Mouse (Mus musculus) testis, adult 2 months (tissue): Measurements from ENCODE around the gene Cope. TPM values are rescaled to one million over a fixed set of nuclear protein-coding genes. Genes with fewer than 3 reads are reported as not detected.

ENCODE experiments used
- H3K27ac ChIP-seq: fragments of 200-500 bp; 2 replicates; pipeline ENCODE4 v1.5.1; 2012; ENCODE audit warnings: low read depth, low read length; ENCODE audit not compliant: control insufficient read depth, insufficient read depth
- H3K27me3 ChIP-seq: fragments of 200-500 bp; 2 replicates; pipeline ENCODE4 v1.6.1; 2012; ENCODE audit warnings: mild to moderate bottlenecking, low read length, moderate library complexity; ENCODE audit not compliant: control insufficient read depth, insufficient read depth
- H3K36me3 ChIP-seq: fragments of 200-500 bp; 2 replicates; pipeline ENCODE4 v1.6.1; 2012; ENCODE audit warnings: mild to moderate bottlenecking, low read length; ENCODE audit not compliant: control insufficient read depth, insufficient read depth
- H3K4me1 ChIP-seq: fragments of 200-500 bp; 2 replicates; pipeline ENCODE4 v1.6.1; 2012; ENCODE audit warnings: low read length; ENCODE audit not compliant: control insufficient read depth, insufficient read depth
- H3K4me3 ChIP-seq: fragments of 200-500 bp; 2 replicates; pipeline ENCODE4 v1.5.1; 2012; ENCODE audit warnings: low read depth, mild to moderate bottlenecking, low read length, moderate library complexity, mixed read lengths; ENCODE audit not compliant: control insufficient read depth
- CTCF ChIP-seq: fragments of 200-500 bp; IDR thresholded peaks from 2 replicates; pipeline ENCODE4 v1.5.1; 2012; ENCODE audit warnings: low read depth, mild to moderate bottlenecking, inconsistent platforms, low read length, moderate library complexity; ENCODE audit not compliant: control insufficient read depth, insufficient read depth, insufficient replicate concordance
- POLR2A ChIP-seq: fragments of 200-500 bp; IDR thresholded peaks from 2 replicates; pipeline ENCODE4 v1.6.1; 2012; ENCODE audit warnings: low read depth, mild to moderate bottlenecking, inconsistent platforms, low read length, moderate library complexity; ENCODE audit not compliant: control insufficient read depth
- polyA plus RNA-seq: library from polyadenylated mRNA; depleted of rRNA; stranded (reverse); fragments of >200 nt; gene quantifications from 2 replicates; pipeline ENCODE4 v1.2.3, GENCODE M21; 2012; rRNA removed

Gene Cope
- polyA plus RNA-seq, 1 experiment: 102 TPM

- peak within 1 kb of the TSS; percentile 99 for H3K4me3 ChIP-seq
- no peaks in the 10 kb centered on the region; the same call in 1 of the 2 replicates for H3K36me3 ChIP-seq
- peak; percentile 99 for TF ChIP-seq POLR2A
- TF ChIP-seq CTCF: no peak
- H3K27me3 ChIP-seq: no peaks in the 10 kb centered on the region
- H3K4me1 ChIP-seq: peaks cover 31% of the 10 kb centered on the region
- peak within 1 kb of the TSS; percentile 97 for H3K27ac ChIP-seq
Measured at GRCm38 (mm10) chr8:70353194-70353817, 51.0 kb downstream of the Cope start, which contains the start of gene Upf1. Upf1 (minus strand) TSS chr8:70353278.

DNA sequence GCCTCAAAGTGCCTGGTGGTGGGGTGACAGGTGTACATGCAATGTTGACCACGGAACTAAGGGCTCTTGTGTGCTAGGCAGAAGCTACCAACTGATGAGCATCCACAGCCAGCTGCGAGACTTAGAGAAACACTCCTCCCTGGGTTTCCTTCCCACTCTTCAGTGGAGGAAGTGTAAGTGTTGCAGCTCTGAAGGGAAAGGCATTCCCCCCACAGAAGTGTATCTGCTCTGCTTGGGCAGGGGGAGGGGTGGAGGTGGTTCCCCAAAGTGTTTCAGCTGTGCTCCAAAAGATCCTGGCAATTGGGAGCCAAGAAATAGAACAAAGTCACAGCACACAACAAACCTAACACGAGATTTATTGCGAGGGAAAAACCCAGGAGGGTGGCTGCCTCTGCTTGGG, 51.7 kb downstream of the Cope start:
- Histone ChIP-seq H3K4me1 (peaks cover 31% of the 10 kb centered on the region), H3K4me3 (peak overlapping the region; percentile 87), H3K27me3 (no peaks in the 10 kb centered on the region), H3K36me3 (no peaks in the 10 kb centered on the region; the same call in 1 of the 2 replicates), H3K27ac (peak overlapping the region; percentile 97)
- TF ChIP-seq CTCF (no peak), POLR2A (0 out of 2 replicates have a peak, but pooled peaks have one; percentile 16)

DNA sequence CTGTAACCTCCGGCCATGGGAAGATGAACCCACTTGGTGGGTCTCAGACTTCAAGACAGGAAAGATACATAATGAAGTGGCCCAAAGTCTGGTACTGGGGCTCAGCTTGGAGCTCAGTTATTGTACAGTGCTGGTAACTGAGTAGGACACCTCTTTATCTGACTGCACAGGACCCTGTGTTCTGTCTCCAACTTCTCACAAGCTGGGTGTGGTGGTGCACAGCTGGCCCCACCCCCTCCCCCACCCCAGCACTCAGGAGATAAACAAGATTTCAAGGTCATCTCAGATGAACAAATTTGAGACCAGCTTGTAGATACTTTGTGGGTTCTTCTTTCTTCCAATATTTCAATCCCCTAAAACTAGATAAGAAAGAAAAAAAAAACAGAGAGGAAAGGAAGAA, 53.8 kb downstream of the Cope start:
- no peak overlapping the region for H3K27ac ChIP-seq
- no peak overlapping the region for H3K4me3 ChIP-seq
- peaks cover 22% of the 10 kb centered on the region for H3K4me1 ChIP-seq
- TF ChIP-seq POLR2A (no peak), CTCF (no peak)
- no peaks in the 10 kb centered on the region; the same call in 1 of the 2 replicates for H3K36me3 ChIP-seq
- no peaks in the 10 kb centered on the region for H3K27me3 ChIP-seq

GRCm38 (mm10) chr8:70359411-70359810, 57.1 kb downstream of the Cope start:
- H3K4me1 ChIP-seq: peaks cover under 1% of the 10 kb centered on the region; the same call in 1 of the 2 replicates
- H3K36me3 ChIP-seq: no peaks in the 10 kb centered on the region
- TF ChIP-seq POLR2A: no peak
- TF ChIP-seq CTCF: no peak
- no peak overlapping the region for H3K4me3 ChIP-seq
- no peaks in the 10 kb centered on the region for H3K27me3 ChIP-seq
- no peak overlapping the region for H3K27ac ChIP-seq

DNA sequence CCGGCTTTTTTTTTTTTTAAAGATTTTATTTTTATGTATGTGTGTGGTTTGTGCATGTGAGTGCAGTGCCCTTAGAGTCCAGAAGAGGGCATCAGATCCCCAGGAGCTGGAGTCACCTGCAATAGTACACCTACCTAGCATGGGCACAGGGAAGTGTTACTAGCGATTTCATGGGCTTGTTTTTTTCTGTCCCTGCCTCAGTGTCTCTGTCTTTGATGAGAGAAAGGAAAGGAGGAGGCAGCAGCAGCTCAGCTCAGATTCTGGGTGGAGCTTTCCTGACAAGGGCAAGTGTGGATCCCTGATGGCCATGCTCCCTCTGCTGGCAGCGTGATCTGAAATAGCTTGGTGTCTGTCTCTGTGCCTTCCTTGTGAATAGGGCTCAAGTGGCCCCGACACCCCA, 58.5 kb downstream of the Cope start:
- Histone ChIP-seq H3K4me1 (no peaks in the 10 kb centered on the region), H3K27me3 (no peaks in the 10 kb centered on the region), H3K27ac (no peak overlapping the region), H3K4me3 (no peak overlapping the region), H3K36me3 (no peaks in the 10 kb centered on the region)
- no peak for TF ChIP-seq POLR2A
- TF ChIP-seq CTCF: peak; percentile 29; the same call in 1 of the 2 replicates

GRCm38 (mm10) chr8:70361484-70362032, 59.2 kb downstream of the Cope start:
- Histone ChIP-seq H3K4me3 (no peak overlapping the region), H3K4me1 (no peaks in the 10 kb centered on the region), H3K27me3 (no peaks in the 10 kb centered on the region), H3K27ac (no peak overlapping the region), H3K36me3 (no peaks in the 10 kb centered on the region)
- TF ChIP-seq CTCF (no peak), POLR2A (no peak)

Other genes starting within 250 kb of the Cope start
- 11.0 and 14.1 TPM in 2 replicates for gene Tm6sf2, start 229.6 kb upstream of the Cope start, polyA plus RNA-seq
- gene Hapln4, start 219.1 kb upstream of the Cope start, polyA plus RNA-seq: 0.23 and 0.31 TPM in 2 replicates
- 7.3 and 8.9 TPM in 2 replicates for gene Ncan, start 181.6 kb upstream of the Cope start, polyA plus RNA-seq
- 3.8 and 4.8 TPM in 2 replicates for gene Nr2c2ap, start 171.2 kb upstream of the Cope start, polyA plus RNA-seq
- gene Rfxank, start 163.4 kb upstream of the Cope start, polyA plus RNA-seq: 19.1 TPM in 2 replicates
- gene Borcs8, start 163.0 kb upstream of the Cope start, polyA plus RNA-seq: 104 and 117 TPM in 2 replicates
- gene Mef2b, start 162.8 kb upstream of the Cope start, polyA plus RNA-seq: 2.6 and 3.7 TPM in 2 replicates
- gene Tmem161a, start 130.2 kb upstream of the Cope start, polyA plus RNA-seq: 13.4 and 17.7 TPM in 2 replicates
- 11.8 and 12.3 TPM in 2 replicates for gene Slc25a42, start 90.2 kb upstream of the Cope start, polyA plus RNA-seq
- gene Sugp2, start 68.3 kb upstream of the Cope start, polyA plus RNA-seq: 206 and 208 TPM in 2 replicates
- 5.4 and 5.5 TPM in 2 replicates for gene Armc6, start 68.1 kb upstream of the Cope start, polyA plus RNA-seq
- gene Homer3, start 19.7 kb upstream of the Cope start, polyA plus RNA-seq: 7.3 and 9.8 TPM in 2 replicates
- gene Ddx49, start within 50 bp of the Cope start, polyA plus RNA-seq: 95.5 and 101 TPM in 2 replicates
- gene Cers1, start 13.3 kb downstream of the Cope start, polyA plus RNA-seq: 0.43 and 0.48 TPM in 2 replicates
- 0.20 and 0.24 TPM in 2 replicates for gene Gdf1, start 27.3 kb downstream of the Cope start, polyA plus RNA-seq
- 33.3 and 35.4 TPM in 2 replicates for gene Upf1, start 50.8 kb downstream of the Cope start, polyA plus RNA-seq
- gene Comp, start 71.0 kb downstream of the Cope start, polyA plus RNA-seq: 409 and 456 TPM in 2 replicates
- gene Crtc1, start 137.1 kb downstream of the Cope start, polyA plus RNA-seq: 11.3 and 12.3 TPM in 2 replicates
- gene Klhl26, start 174.4 kb downstream of the Cope start, polyA plus RNA-seq: 3.6 and 4.8 TPM in 2 replicates
- 62.6 and 62.9 TPM in 2 replicates for gene Tmem59l, start 184.8 kb downstream of the Cope start, polyA plus RNA-seq
- gene Crlf1, start 190.6 kb downstream of the Cope start, polyA plus RNA-seq: 126 and 137 TPM in 2 replicates
- 23.9 and 26.9 TPM in 2 replicates for gene Rex1bd, start 204.2 kb downstream of the Cope start, polyA plus RNA-seq
- 768 and 853 TPM in 2 replicates for gene Uba52, start 208.3 kb downstream of the Cope start, polyA plus RNA-seq
- 179 and 198 TPM in 2 replicates for gene Fkbp8, start 225.2 kb downstream of the Cope start, polyA plus RNA-seq
- 77.9 and 84.7 TPM in 2 replicates for gene Kxd1, start 225.4 kb downstream of the Cope start, polyA plus RNA-seq
- 42.5 and 43.8 TPM in 2 replicates for gene Ell, start 236.9 kb downstream of the Cope start, polyA plus RNA-seq